Mouse (Mus musculus) embryonic fibroblast, embryonic 13.5 days (primary cell): ENCODE measurements around the gene Rnft2.

Experiments
- CTCF ChIP-seq: IDR thresholded peaks from 2 replicates; pipeline ENCODE4 v1.5.1; 2011; ENCODE audit warnings: mild to moderate bottlenecking, control low read depth, low read length, moderate library complexity, borderline replicate concordance; ENCODE audit not compliant: insufficient read depth
- POLR2A ChIP-seq: IDR thresholded peaks from 2 replicates; pipeline ENCODE4 v1.6.1; 2011; ENCODE audit warnings: low read depth, mild to moderate bottlenecking, control low read depth, low read length, moderate library complexity

DNA sequence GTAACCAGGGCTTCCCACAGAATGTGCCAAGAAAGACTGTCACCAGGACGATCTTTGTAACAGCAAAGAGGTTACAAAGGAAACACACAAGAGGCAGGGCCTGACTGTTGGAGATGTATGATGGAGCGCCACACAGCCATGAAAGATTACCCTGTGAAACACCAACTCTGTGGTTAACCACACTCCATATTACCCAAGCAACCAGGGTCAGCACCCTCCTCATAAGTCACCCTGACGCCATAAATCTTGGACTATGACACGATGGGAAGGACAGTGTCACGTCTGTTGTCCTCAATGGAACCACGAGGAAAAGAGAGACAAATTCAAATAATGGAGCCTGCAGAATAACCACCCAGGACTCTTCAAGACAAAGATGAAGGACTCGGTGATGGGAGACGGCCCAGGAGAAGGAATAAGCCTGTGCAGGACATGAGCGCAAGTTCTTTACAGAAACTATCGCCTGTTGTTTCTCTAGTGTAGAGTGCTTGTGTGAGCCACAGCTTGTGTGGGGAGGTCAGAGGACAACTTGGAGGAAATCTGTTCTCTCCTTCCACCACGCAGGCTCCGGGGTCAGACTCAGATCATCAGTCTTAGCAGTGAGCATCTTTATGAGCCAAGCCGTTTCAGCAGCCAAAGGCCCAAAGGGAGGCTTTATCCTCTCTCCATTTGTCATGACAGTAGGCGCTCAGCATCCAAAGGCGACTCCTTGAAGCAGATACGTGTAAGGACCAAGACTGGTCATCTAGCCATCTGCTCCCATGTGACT lies 40.1 kb downstream of the Rnft2 start:
- TF ChIP-seq CTCF (no peak), POLR2A (no peak)
